Mouse (Mus musculus) olfactory bulb, adult 2 months (tissue): ENCODE data around the gene Tmem167b.

Experiments
- CTCF ChIP-seq: fragments of 200-500 bp; IDR thresholded peaks from 2 replicates; pipeline ENCODE4 v1.5.1; 2012; ENCODE audit warnings: low read depth, mild to moderate bottlenecking, low read length, moderate library complexity; ENCODE audit not compliant: insufficient read depth
- POLR2A ChIP-seq: fragments of 200-500 bp; IDR thresholded peaks from 2 replicates; pipeline ENCODE4 v1.6.1; 2012; ENCODE audit warnings: mild to moderate bottlenecking, low read depth, low read length, moderate library complexity; ENCODE audit not compliant: insufficient read depth

DNA sequence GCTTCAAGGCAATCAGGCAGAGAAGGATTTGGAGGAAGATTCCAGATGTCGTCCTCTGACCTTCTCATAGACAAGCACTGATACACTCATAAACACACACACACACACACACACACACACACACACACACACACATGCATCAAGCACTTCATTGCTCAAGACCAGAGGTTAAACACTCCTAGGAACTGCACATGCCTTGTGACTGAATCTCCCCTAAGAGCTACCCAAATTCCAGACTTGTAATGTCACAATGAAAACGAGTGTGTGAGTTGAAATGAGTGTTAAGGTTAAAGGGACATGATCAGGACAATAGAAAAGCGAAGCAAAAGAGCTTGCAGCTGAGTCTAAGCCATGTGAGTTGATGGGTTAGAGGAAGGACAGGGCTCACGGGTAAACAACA is 44.0 kb downstream of the Tmem167b start:
- TF ChIP-seq CTCF = no peak
- TF ChIP-seq POLR2A = no peak
